Mouse (Mus musculus) adrenal gland, postnatal 14 days (tissue): ENCODE results near the gene Slc35f6. TPM values are rescaled to one million over a fixed set of nuclear protein-coding genes. Genes with fewer than 3 reads are reported as not detected.
"Not testable (repeated sequence)": the region's sequence is repeated elsewhere in the genome, so short reads cannot be mapped to it uniquely, and the experiment has no call there.

Experiments used
- DNase-seq: peaks from one replicate; pipeline ENCODE4 v3.0.0; 2021; ENCODE audit warnings: mixed read lengths
- microRNA-seq, 2 experiments: library from miRNA; unstranded; fragments of <30 nt; microRNA quantifications; one replicate each; pipeline ENCODE4 v1.2.0; 2021
- total RNA-seq: library from RNA; stranded (reverse); gene quantifications from 2 replicates; pipeline ENCODE4 v1.2.3, GENCODE M21; 2021

Slc35f6 gene
- total RNA-seq, 1 experiment from 2014 or later = 33.9 TPM

GRCm38 (mm10) chr5:30700361-30701000 lies 52.7 kb downstream of the Slc35f6 start:
- no peak for DNase-seq

GRCm38 (mm10) chr5:30701373-30701772 lies 53.6 kb downstream of the Slc35f6 start:
- not testable (repeated sequence) for DNase-seq

GRCm38 (mm10) chr5:30701866-30702265 lies 54.1 kb downstream of the Slc35f6 start:
- DNase-seq = no peak

Small RNA genes lying within 50 kb of the gene (microRNA-seq; reads per million reads assigned to microRNA genes)
- 0.76 to 0.85 reads per million in 2 experiments for gene Mir5625

Other genes with a start within 250 kb of the Slc35f6 start
- 0.07 and 0.08 TPM in 2 replicates for gene Otof, start 186.0 kb upstream of the Slc35f6 start, total RNA-seq
- not detected in 2 replicates for gene 1700001C02Rik, start 181.9 kb upstream of the Slc35f6 start, total RNA-seq
- 1.0 and 1.4 TPM in 2 replicates for gene Cib4, start 102.1 kb upstream of the Slc35f6 start, total RNA-seq
- 678 and 701 TPM in 2 replicates for gene Kcnk3, start 59.8 kb upstream of the Slc35f6 start, total RNA-seq
- gene Cenpa, start 18.8 kb downstream of the Slc35f6 start, total RNA-seq = 39.0 and 39.1 TPM in 2 replicates
- 1.4 and 4.5 TPM in 2 replicates for gene Dpysl5, start 63.6 kb downstream of the Slc35f6 start, total RNA-seq
- 44.1 and 46.5 TPM in 2 replicates for gene Mapre3, start 166.7 kb downstream of the Slc35f6 start, total RNA-seq
- 48.5 and 55.1 TPM in 2 replicates for gene Tmem214, start 220.1 kb downstream of the Slc35f6 start, total RNA-seq
- gene Agbl5, start 240.8 kb downstream of the Slc35f6 start, total RNA-seq = 10.4 and 11.7 TPM in 2 replicates